Comparison of ENCODE assay signal across 16 mouse cellular contexts in genomic region chr8:54975506-54975905, GRCm38 (mm10). TPM values are rescaled to one million over a fixed set of nuclear protein-coding genes. Genes with fewer than 3 reads are reported as not detected.
DNase-seq lines count a peak whose midpoint lies in the region; ATAC-seq and TF ChIP-seq lines count a peak whose summit lies in the region.
"Had no signal": no experiment of that assay in that cellular context is flagged by ENCODE, and none has a peak within 500 bp of the region (broad histone marks: within the 10 kb centered on the region; RNA-seq: fewer than 3 reads in every experiment).

No protein-coding gene starts in this region.

- DNase-seq in cerebellum, postnatal 10 days: peak; percentile 74 to 79
- DNase-seq in cerebellum, adult 9-11 months: no peak
- peak; percentile 80 for DNase-seq in embryo, embryonic 10.5 days (ENCODE audit: low spot score)
- no peak for DNase-seq in forebrain, postnatal 0 days
- DNase-seq in midbrain, embryonic 14.5 days: peak; percentile 78
- no peak for DNase-seq in left cerebral cortex, adult 2 months (ENCODE audit: extremely low spot score in 1 of 2, low spot score in 2 of 2)
- DNase-seq in urinary bladder, postnatal 36 days (ENCODE audit: low spot score in 2 of 2): no peak
- DNase-seq in frontal cortex, postnatal 10 days (ENCODE audit: low spot score in 2 of 2): no peak
- DNase-seq: adrenal gland, postnatal 14 days; gastrocnemius, postnatal 10 days; liver, postnatal 0 days; right cerebral cortex, postnatal 25 days had no signal

- 2% methylated on average over 2 of the region's 2 CpGs for WGBS in forebrain, postnatal 0 days
- 3% methylated on average over 2 of the region's 2 CpGs for WGBS in midbrain, embryonic 14.5 days

- H3K9me3 ChIP-seq in forebrain, postnatal 0 days (ENCODE audit: low read length): no peaks in the 10 kb centered on the region
- H3K9me3 ChIP-seq in midbrain, embryonic 14.5 days (ENCODE audit: control insufficient read depth, low read length): no peaks in the 10 kb centered on the region
- H3K9me3 ChIP-seq: heart, embryonic 13.5 days; limb, embryonic 12.5 days; megakaryocyte, embryonic 14.5 days had no signal

- peaks cover 7% of the 10 kb centered on the region; the same call in 1 of the 2 replicates for H3K4me1 ChIP-seq in forebrain, postnatal 0 days (ENCODE audit: insufficient read depth)
- H3K4me1 ChIP-seq in midbrain, embryonic 14.5 days (ENCODE audit: control insufficient read depth, insufficient read depth, low read length): peaks cover 15% of the 10 kb centered on the region
- H3K4me1 ChIP-seq: heart, embryonic 13.5 days; limb, embryonic 12.5 days; megakaryocyte, embryonic 14.5 days had no signal

- no peak overlapping the region for H3K27ac ChIP-seq in forebrain, postnatal 0 days (ENCODE audit: low read depth, low read length)
- no peak overlapping the region for H3K27ac ChIP-seq in midbrain, embryonic 14.5 days (replicated peaks; ENCODE audit: low read depth, low read length)
- no peak overlapping the region; the same call in 1 of the 2 replicates for H3K27ac ChIP-seq in left cerebral cortex, adult 2 months
- H3K27ac ChIP-seq: heart, embryonic 13.5 days; limb, embryonic 12.5 days had no signal

- no peak overlapping the region for H3K4me3 ChIP-seq in forebrain, postnatal 0 days (ENCODE audit: low read depth, low read length)
- H3K4me3 ChIP-seq in midbrain, embryonic 14.5 days (replicated peaks; ENCODE audit: low read depth, low read length): no peak overlapping the region
- no peak overlapping the region for H3K4me3 ChIP-seq in left cerebral cortex, adult 2 months
- H3K4me3 ChIP-seq: heart, embryonic 13.5 days; limb, embryonic 12.5 days; megakaryocyte, embryonic 14.5 days had no signal

- H3K4me2 ChIP-seq in forebrain, postnatal 0 days (ENCODE audit: low read depth): no peak overlapping the region
- 0 out of 2 replicates have a peak overlapping the region, but pooled peaks have one; percentile 4 for H3K4me2 ChIP-seq in midbrain, embryonic 14.5 days (ENCODE audit: low read length)
- H3K4me2 ChIP-seq: heart, embryonic 13.5 days; limb, embryonic 12.5 days had no signal

- no peak overlapping the region for H3K9ac ChIP-seq in forebrain, postnatal 0 days
- no peak overlapping the region for H3K9ac ChIP-seq in midbrain, embryonic 14.5 days (replicated peaks; ENCODE audit: low read length)
- H3K9ac ChIP-seq: heart, embryonic 13.5 days; limb, embryonic 12.5 days; liver, postnatal 0 days had no signal

- TF ChIP-seq CTCF in forebrain, postnatal 0 days (IDR thresholded peaks at IDR 0.05; ENCODE audit: low read depth): no peak
- TF ChIP-seq CTCF in left cerebral cortex, adult 2 months (IDR thresholded peaks at IDR 0.05): no peak

- no peaks in the 10 kb centered on the region for H3K27me3 ChIP-seq in forebrain, postnatal 0 days (ENCODE audit: insufficient read depth, low read length)
- no peaks in the 10 kb centered on the region for H3K27me3 ChIP-seq in midbrain, embryonic 14.5 days (ENCODE audit: control insufficient read depth, insufficient read depth, low read length)
- H3K27me3 ChIP-seq: heart, embryonic 13.5 days; limb, embryonic 12.5 days; megakaryocyte, embryonic 14.5 days had no signal

- intact Hi-C loops in left cerebral cortex, adult 2 months (cut with DNase I): no loop called here

- ATAC-seq in forebrain, postnatal 0 days: peak; percentile 52; the same call in 1 of the 2 replicates
- peak; percentile 71; the same call in 1 of the 2 replicates for ATAC-seq in midbrain, embryonic 14.5 days (ENCODE audit: low FRiP score, low TSS enrichment)
- ATAC-seq: inflammation-experienced regulatory T-cells, adult 6 months; liver, postnatal 0 days had no signal

- H3K36me3 ChIP-seq in forebrain, postnatal 0 days (ENCODE audit: insufficient read depth): no peaks in the 10 kb centered on the region
- no peaks in the 10 kb centered on the region for H3K36me3 ChIP-seq in midbrain, embryonic 14.5 days (ENCODE audit: control insufficient read depth, insufficient read depth, low read length)
- H3K36me3 ChIP-seq: heart, embryonic 13.5 days; limb, embryonic 12.5 days had no signal

RNA-seq across cellular contexts. Expression of gene Gpm6a, which starts 20.9 kb away (rescaled TPM):
- total RNA-seq in forebrain, postnatal 0 days (2014; rRNA removed): 1,306 and 1,346 TPM in 2 replicates
- 660 and 667 TPM in 2 replicates for polyA plus RNA-seq in forebrain, postnatal 0 days (2015; fragmentation: Nextera tagmentation; extraction: Ambion mirVana)
- polyA plus RNA-seq in midbrain, embryonic 14.5 days (2014; fragmentation: Nextera tagmentation; extraction: Ambion mirVana): 570 and 651 TPM in 2 replicates
- 100 to 1,000 TPM; 934 to 993 TPM for total RNA-seq in left cerebral cortex, adult 2 months (2021)

Comparison
In these comparisons a context has a peak if more than half of its experiments do, and no peak if none do; other contexts are left out.
1. DNase-seq: peak in cerebellum, postnatal 10 days (2 of 2), embryo, embryonic 10.5 days (single experiment) and midbrain, embryonic 14.5 days (single experiment); none in cerebellum, adult 9-11 months (single experiment), forebrain, postnatal 0 days (single experiment), left cerebral cortex, adult 2 months (0 of 2), urinary bladder, postnatal 36 days (0 of 2) and frontal cortex, postnatal 10 days (0 of 2).